Mouse (Mus musculus): ENCODE data around the gene Ppm1h. TPM values are rescaled to one million over a fixed set of nuclear protein-coding genes. Genes with fewer than 3 reads are reported as not detected.
A peak's percentile ranks its signal among the peaks of the same experiment; 100 is the strongest.
"Not testable (repeated sequence)": the region's sequence is repeated elsewhere in the genome, so short reads cannot be mapped to it uniquely, and the experiment has no call there.

The Ppm1h gene
- total and polyA plus RNA-seq, 3 experiments = 6.9 to 14.9 TPM; not detected in 1

DNA sequence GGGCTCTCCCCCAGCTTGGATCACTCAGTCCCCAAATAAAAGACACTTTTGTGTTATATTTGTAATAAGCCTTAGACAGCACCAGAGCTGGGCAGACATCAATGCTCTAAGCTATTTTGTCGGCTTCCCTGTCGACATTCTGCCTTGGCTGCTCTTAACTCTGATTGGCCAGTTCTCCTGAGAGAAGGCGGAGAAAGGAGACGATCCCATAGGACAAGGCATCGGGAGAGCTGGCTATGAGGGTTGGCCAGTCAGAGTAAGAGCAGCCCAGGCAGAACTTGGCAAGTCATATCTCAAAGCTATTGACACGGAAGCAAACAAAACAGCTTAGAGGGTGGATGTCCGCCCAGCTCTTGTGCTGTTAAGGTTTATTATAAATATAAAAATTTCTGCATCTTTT lies 243.7 kb downstream of the Ppm1h start:
- H3K9me3 ChIP-seq (replicated peaks; ENCODE audit: insufficient read depth, low read length) = no peaks in the 10 kb centered on the region
- H3K4me3 ChIP-seq (ENCODE audit: control insufficient read depth in 1 of 2, insufficient read depth in 1 of 2, low read depth in 2 of 2, low read length in 2 of 2) = no peak overlapping the region
- no peak for DNase-seq (ENCODE audit: low read depth, low spot score)
- peaks cover 2 to 4% of the 10 kb centered on the region in 2 experiments; a peak in 2 of 4 replicates for H3K4me1 ChIP-seq (ENCODE audit: control insufficient read depth in 1 of 2, insufficient read depth in 2 of 2, low read length in 2 of 2)
- H3K79me2 ChIP-seq (ENCODE audit: control insufficient read depth, insufficient read depth, low read length, poor library complexity) = no peaks in the 10 kb centered on the region
- H3K27me3 ChIP-seq (ENCODE audit: control insufficient read depth in 1 of 2, insufficient read depth in 2 of 2, low read length in 2 of 2) = no peaks in the 10 kb centered on the region
- H3K36me3 ChIP-seq (ENCODE audit: control insufficient read depth in 1 of 2, insufficient read depth in 2 of 2, low read length in 2 of 2) = peaks cover 0 to 8% of the 10 kb centered on the region in 2 experiments; a peak in 3 of 4 replicates
- no peak overlapping the region for H3K27ac ChIP-seq (ENCODE audit: control insufficient read depth, low read depth, low read length)
- H3K9ac ChIP-seq (ENCODE audit: control insufficient read depth, low read depth, low read length, poor library complexity, severe bottlenecking) = no peak overlapping the region
- TF ChIP-seq NELFE (IDR thresholded peaks at IDR 0.05; ENCODE audit: low read depth, low read length) = no peak
- TF ChIP-seq E2F4 (IDR thresholded peaks at IDR 0.05; ENCODE audit: borderline replicate concordance, low read depth, low read length) = no peak
- no peak for TF ChIP-seq ZMIZ1 (IDR thresholded peaks at IDR 0.05; ENCODE audit: low read depth, low read length)
- no peak for TF ChIP-seq MXI1 (IDR thresholded peaks at IDR 0.05; ENCODE audit: low read depth, low read length)
- no peak for TF ChIP-seq RAD21 (IDR thresholded peaks at IDR 0.05; ENCODE audit: low read depth, low read length)
- TF ChIP-seq ELF1 (IDR thresholded peaks at IDR 0.05; ENCODE audit: low read depth, low read length) = no peak
- TF ChIP-seq GATA1 (IDR thresholded peaks at IDR 0.05; ENCODE audit: low read depth, low read length) = no peak
- no peak for TF ChIP-seq TBP (IDR thresholded peaks at IDR 0.05; ENCODE audit: low read depth, low read length)
- TF ChIP-seq GABPA (IDR thresholded peaks at IDR 0.05; ENCODE audit: low read depth, low read length) = no peak
- no peak for TF ChIP-seq MEF2A (IDR thresholded peaks at IDR 0.05; ENCODE audit: extremely low read depth, insufficient replicate concordance, low read depth, low read length, poor library complexity, severe bottlenecking)
- no peak for TF ChIP-seq MAX (IDR thresholded peaks at IDR 0.05; ENCODE audit: low read length)
- no peak for TF ChIP-seq MYC (IDR thresholded peaks at IDR 0.05; ENCODE audit: low read depth, low read length)
- no peak for TF ChIP-seq JUND (IDR thresholded peaks at IDR 0.05; ENCODE audit: low read depth, low read length)
- TF ChIP-seq HCFC1 (IDR thresholded peaks at IDR 0.05; ENCODE audit: low read depth, low read length) = no peak
- no peak for TF ChIP-seq POLR2AphosphoS5 (IDR thresholded peaks at IDR 0.05; ENCODE audit: borderline replicate concordance, low read depth, low read length)

DNA sequence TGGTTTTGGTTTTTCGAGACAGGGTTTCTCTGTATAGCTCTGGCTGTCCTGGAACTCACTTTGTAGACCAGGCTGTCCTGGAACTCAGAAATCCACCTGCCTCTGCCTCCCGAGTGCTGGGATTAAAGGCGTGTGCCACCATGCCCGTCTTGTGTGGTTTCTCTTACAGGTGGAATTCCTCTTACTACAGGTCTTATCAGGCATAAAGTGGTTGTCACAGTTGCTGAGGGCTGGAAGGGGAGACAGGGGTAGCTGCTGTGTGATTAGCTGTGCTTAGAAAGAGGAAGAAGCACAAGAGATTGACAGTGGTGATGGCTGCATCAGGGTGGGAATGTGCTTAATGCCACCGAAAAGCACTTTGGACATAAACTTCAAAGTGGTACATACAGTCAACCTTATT lies 246.0 kb downstream of the Ppm1h start:
- peak; percentile 69 for TF ChIP-seq GATA1 (IDR thresholded peaks at IDR 0.05; ENCODE audit: low read depth, low read length)
- TF ChIP-seq ETS1 (IDR thresholded peaks at IDR 0.05; ENCODE audit: low read depth, low read length) = peak; percentile 43; the same call in 1 of the 2 replicates
- 0 out of 2 replicates have a peak, but pooled peaks have one; percentile 35 for TF ChIP-seq TCF12 (IDR thresholded peaks at IDR 0.05; ENCODE audit: low read depth, low read length)
- TF ChIP-seq RCOR1 (IDR thresholded peaks at IDR 0.05; ENCODE audit: low read depth, low read length) = peak; percentile 15; the same call in 1 of the 2 replicates
- 0 out of 2 replicates have a peak, but pooled peaks have one; percentile 29 for TF ChIP-seq TBP (IDR thresholded peaks at IDR 0.05; ENCODE audit: low read depth, low read length)
- TF ChIP-seq TAL1 (IDR thresholded peaks at IDR 0.05; ENCODE audit: low read length) = peak; percentile 20; the same call in 1 of the 2 replicates
- peak; percentile 45 to 61; a peak in 2 of 4 replicates for TF ChIP-seq EP300 (IDR thresholded peaks at IDR 0.05; ENCODE audit: low read depth in 1 of 2, low read length in 2 of 2)
- TF ChIP-seq SIN3A (IDR thresholded peaks at IDR 0.05; ENCODE audit: low read length) = peak; percentile 59; the same call in 1 of the 2 replicates
- H3K36me3 ChIP-seq (ENCODE audit: control insufficient read depth in 1 of 2, insufficient read depth in 2 of 2, low read length in 2 of 2); H3K4me1 ChIP-seq (ENCODE audit: control insufficient read depth in 1 of 2, insufficient read depth in 2 of 2, low read length in 2 of 2); H3K9me3 ChIP-seq (replicated peaks; ENCODE audit: insufficient read depth, low read length); H3K27me3 ChIP-seq (ENCODE audit: control insufficient read depth in 1 of 2, insufficient read depth in 2 of 2, low read length in 2 of 2); H3K79me2 ChIP-seq (ENCODE audit: control insufficient read depth, insufficient read depth, low read length, poor library complexity); H3K9ac ChIP-seq (ENCODE audit: control insufficient read depth, low read depth, low read length, poor library complexity, severe bottlenecking): not testable (repeated sequence)
- DNase-seq (ENCODE audit: low read depth, low spot score) = peak; percentile 86
- Histone ChIP-seq H3K27ac (ENCODE audit: control insufficient read depth, low read depth, low read length) (peak overlapping the region; percentile 37; the same call in 1 of the 2 replicates), H3K4me3 (ENCODE audit: control insufficient read depth in 1 of 2, insufficient read depth in 1 of 2, low read depth in 2 of 2, low read length in 2 of 2) (peak overlapping the region in 1 of 2 experiments; percentile 43; a peak in 2 of 4 replicates)
